Mouse (Mus musculus) bone marrow macrophage, adult 2 months (primary cell): Measurements from ENCODE around the gene Six5.

Source experiments
- CTCF ChIP-seq: IDR thresholded peaks from 2 replicates; pipeline ENCODE4 v1.5.1; 2012; ENCODE audit warnings: low read depth, mild to moderate bottlenecking, low read length, moderate library complexity
- POLR2A ChIP-seq: IDR thresholded peaks from 2 replicates; pipeline ENCODE4 v1.6.1; 2012; ENCODE audit warnings: mild to moderate bottlenecking, low read depth, low read length, borderline replicate concordance

DNA sequence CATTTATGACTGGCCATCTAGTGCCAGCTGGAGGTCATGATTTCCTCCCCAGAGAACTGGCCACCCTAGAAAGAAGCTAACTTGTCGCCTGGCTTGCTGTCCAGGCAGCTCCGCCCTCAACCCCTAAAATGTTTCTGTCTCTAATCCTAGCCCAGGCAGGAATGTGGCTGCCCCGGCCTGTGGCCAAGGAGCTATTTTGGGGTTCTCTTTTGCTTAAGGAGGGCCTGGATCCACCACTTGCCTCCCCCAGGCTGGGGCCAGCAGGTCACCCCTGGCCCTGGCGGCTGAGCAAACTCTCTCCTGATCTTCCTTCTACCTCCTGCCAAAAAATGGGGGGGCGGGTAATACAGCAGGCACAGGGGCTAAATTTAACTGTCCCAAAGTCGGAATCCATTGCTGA is 11.3 kb upstream of the Six5 start:
- no peak for TF ChIP-seq CTCF
- no peak for TF ChIP-seq POLR2A
